Mouse (Mus musculus): ENCODE results near the gene Gm14597. TPM values are rescaled to one million over a fixed set of nuclear protein-coding genes. Genes with fewer than 3 reads are reported as not detected.
"Not testable (repeated sequence)": the region's sequence is repeated elsewhere in the genome, so short reads cannot be mapped to it uniquely, and the experiment has no call there.

Gm14597 gene
- polyA plus RNA-seq, 1 experiment from 2014 or later, result not detected

- ATAC-seq (replicated peaks; ENCODE audit: insufficient number of reproducible peaks, low FRiP score, low TSS enrichment, low read depth) (peak; percentile 50), DNase-seq (ENCODE audit: low spot score) (peak; percentile 0)
- no peak overlapping the region for H3K27ac ChIP-seq (replicated peaks; ENCODE audit: low read depth, low read length)
- 23% methylated on average over 14 of the region's 18 CpGs for WGBS
- H3K9ac ChIP-seq (replicated peaks; ENCODE audit: low read length), result peak overlapping the region; percentile 47
- no peaks in the 10 kb centered on the region for H3K36me3 ChIP-seq (replicated peaks; ENCODE audit: control insufficient read depth, insufficient read depth, low read depth, low read length)
- no peaks in the 10 kb centered on the region for H3K4me1 ChIP-seq (ENCODE audit: control insufficient read depth, insufficient read depth, low read length)
- peak overlapping the region; percentile 55 for H3K4me2 ChIP-seq (ENCODE audit: low read depth, low read length)
- H3K27me3 ChIP-seq (ENCODE audit: control insufficient read depth, insufficient read depth, low read length), result no peaks in the 10 kb centered on the region
- H3K9me3 ChIP-seq (replicated peaks; ENCODE audit: control insufficient read depth, low read length), result no peaks in the 10 kb centered on the region
- peak overlapping the region; percentile 34 for H3K4me3 ChIP-seq (ENCODE audit: low read depth, low read length)
These were observed 511 bp downstream of the Gm14597 start for GRCm38 (mm10) chrX:53608122-53608813.

GRCm38 (mm10) chrX:53607242-53608121 lies 1.3 kb downstream of the Gm14597 start, which contains the start of gene Rtl8c:
TSS of gene Rtl8c (plus strand) at chrX:53608032.
- DNase-seq (ENCODE audit: low spot score) (peak; percentile 74), ATAC-seq (replicated peaks; ENCODE audit: insufficient number of reproducible peaks, low FRiP score, low TSS enrichment, low read depth) (peak; percentile 87)
- no peak within 1 kb of the TSS for H3K27ac ChIP-seq (replicated peaks; ENCODE audit: low read depth, low read length)
- H3K4me1 ChIP-seq (ENCODE audit: control insufficient read depth, insufficient read depth, low read length), result no peaks in the 10 kb centered on the region
- WGBS, result 25% methylated on average over 19 of the region's 20 CpGs
- H3K27me3 ChIP-seq (ENCODE audit: control insufficient read depth, insufficient read depth, low read length), result no peaks in the 10 kb centered on the region
- H3K4me3 ChIP-seq (ENCODE audit: low read depth, low read length), result peak within 1 kb of the TSS; percentile 34
- no peaks in the 10 kb centered on the region for H3K36me3 ChIP-seq (replicated peaks; ENCODE audit: control insufficient read depth, insufficient read depth, low read depth, low read length)
- H3K4me2 ChIP-seq (ENCODE audit: low read depth, low read length), result peak within 1 kb of the TSS; percentile 55
- H3K9me3 ChIP-seq (replicated peaks; ENCODE audit: control insufficient read depth, low read length), result no peaks in the 10 kb centered on the region
- peak within 1 kb of the TSS; percentile 47 for H3K9ac ChIP-seq (replicated peaks; ENCODE audit: low read length)

GRCm38 (mm10) chrX:53606176-53606575 lies 2.6 kb downstream of the Gm14597 start:
- not testable (repeated sequence) for DNase-seq (ENCODE audit: low spot score); H3K27me3 ChIP-seq (ENCODE audit: control insufficient read depth, insufficient read depth, low read length); H3K9me3 ChIP-seq (replicated peaks; ENCODE audit: control insufficient read depth, low read length); H3K9ac ChIP-seq (replicated peaks; ENCODE audit: low read length); H3K4me2 ChIP-seq (ENCODE audit: low read depth, low read length); H3K27ac ChIP-seq (replicated peaks; ENCODE audit: low read depth, low read length); H3K4me3 ChIP-seq (ENCODE audit: low read depth, low read length); ATAC-seq (replicated peaks; ENCODE audit: insufficient number of reproducible peaks, low FRiP score, low TSS enrichment, low read depth); H3K4me1 ChIP-seq (ENCODE audit: control insufficient read depth, insufficient read depth, low read length); H3K36me3 ChIP-seq (replicated peaks; ENCODE audit: control insufficient read depth, insufficient read depth, low read depth, low read length)
- 17% methylated on average over 1 of the region's 1 CpGs for WGBS

- DNase-seq (ENCODE audit: low spot score); H3K4me1 ChIP-seq (ENCODE audit: control insufficient read depth, insufficient read depth, low read length); H3K27ac ChIP-seq (replicated peaks; ENCODE audit: low read depth, low read length); H3K4me2 ChIP-seq (ENCODE audit: low read depth, low read length); H3K36me3 ChIP-seq (replicated peaks; ENCODE audit: control insufficient read depth, insufficient read depth, low read depth, low read length); H3K27me3 ChIP-seq (ENCODE audit: control insufficient read depth, insufficient read depth, low read length); H3K4me3 ChIP-seq (ENCODE audit: low read depth, low read length); ATAC-seq (replicated peaks; ENCODE audit: insufficient number of reproducible peaks, low FRiP score, low TSS enrichment, low read depth); H3K9ac ChIP-seq (replicated peaks; ENCODE audit: low read length); H3K9me3 ChIP-seq (replicated peaks; ENCODE audit: control insufficient read depth, low read length): not testable (repeated sequence)
- 0% methylated on average over 1 of the region's 2 CpGs for WGBS
These were observed 8.8 kb downstream of the Gm14597 start for GRCm38 (mm10) chrX:53599993-53600392.

- H3K36me3 ChIP-seq (replicated peaks; ENCODE audit: control insufficient read depth, insufficient read depth, low read depth, low read length); H3K4me2 ChIP-seq (ENCODE audit: low read depth, low read length); H3K4me3 ChIP-seq (ENCODE audit: low read depth, low read length); DNase-seq (ENCODE audit: low spot score); H3K9me3 ChIP-seq (replicated peaks; ENCODE audit: control insufficient read depth, low read length); H3K9ac ChIP-seq (replicated peaks; ENCODE audit: low read length); ATAC-seq (replicated peaks; ENCODE audit: insufficient number of reproducible peaks, low FRiP score, low TSS enrichment, low read depth); H3K27ac ChIP-seq (replicated peaks; ENCODE audit: low read depth, low read length); H3K4me1 ChIP-seq (ENCODE audit: control insufficient read depth, insufficient read depth, low read length); H3K27me3 ChIP-seq (ENCODE audit: control insufficient read depth, insufficient read depth, low read length): not testable (repeated sequence)
- 60% methylated on average over 2 of the region's 4 CpGs for WGBS
These were observed 25.4 kb downstream of the Gm14597 start for GRCm38 (mm10) chrX:53583404-53583803.

GRCm38 (mm10) chrX:53581407-53581806 lies 27.4 kb downstream of the Gm14597 start:
- H3K9ac ChIP-seq (replicated peaks; ENCODE audit: low read length); H3K36me3 ChIP-seq (replicated peaks; ENCODE audit: control insufficient read depth, insufficient read depth, low read depth, low read length); H3K4me2 ChIP-seq (ENCODE audit: low read depth, low read length); H3K9me3 ChIP-seq (replicated peaks; ENCODE audit: control insufficient read depth, low read length); H3K27ac ChIP-seq (replicated peaks; ENCODE audit: low read depth, low read length); DNase-seq (ENCODE audit: low spot score); ATAC-seq (replicated peaks; ENCODE audit: insufficient number of reproducible peaks, low FRiP score, low TSS enrichment, low read depth); H3K4me1 ChIP-seq (ENCODE audit: control insufficient read depth, insufficient read depth, low read length); H3K27me3 ChIP-seq (ENCODE audit: control insufficient read depth, insufficient read depth, low read length); H3K4me3 ChIP-seq (ENCODE audit: low read depth, low read length): not testable (repeated sequence)
- WGBS, result 86% methylated on average over 2 of the region's 4 CpGs

- Histone ChIP-seq H3K9ac (replicated peaks; ENCODE audit: low read length) (no peak overlapping the region), H3K4me3 (ENCODE audit: low read depth, low read length) (no peak overlapping the region), H3K27me3 (ENCODE audit: control insufficient read depth, insufficient read depth, low read length) (no peaks in the 10 kb centered on the region), H3K4me1 (ENCODE audit: control insufficient read depth, insufficient read depth, low read length) (no peaks in the 10 kb centered on the region), H3K4me2 (ENCODE audit: low read depth, low read length) (no peak overlapping the region), H3K9me3 (replicated peaks; ENCODE audit: control insufficient read depth, low read length) (no peaks in the 10 kb centered on the region), H3K36me3 (replicated peaks; ENCODE audit: control insufficient read depth, insufficient read depth, low read depth, low read length) (no peaks in the 10 kb centered on the region), H3K27ac (replicated peaks; ENCODE audit: low read depth, low read length) (no peak overlapping the region)
- 100% methylated on average over 1 of the region's 1 CpGs for WGBS
- ATAC-seq (replicated peaks; ENCODE audit: insufficient number of reproducible peaks, low FRiP score, low TSS enrichment, low read depth) (no peak), DNase-seq (ENCODE audit: low spot score) (no peak)
These were observed 29.5 kb downstream of the Gm14597 start for GRCm38 (mm10) chrX:53579311-53579710.
